Mouse (Mus musculus) intestine, embryonic 14.5 days (tissue): Measurements from ENCODE around the gene Cetn4. TPM values are rescaled to one million over a fixed set of nuclear protein-coding genes. Genes with fewer than 3 reads are reported as not detected.

Experiments
- ATAC-seq: fragments of 200-750 bp; cut with Nextera tagmentation; replicated peaks from 2 replicates; pipeline ENCODE4 v1.8.0; 2017; ENCODE audit warnings: low read depth, moderate number of reproducible peaks, moderate TSS enrichment, moderate library complexity; ENCODE audit not compliant: low FRiP score, low TSS enrichment
- DNase-seq: peaks from one replicate; pipeline ENCODE4 v3.0.0-alpha.2; 2018; ENCODE audit warnings: low spot score
- H3K27ac ChIP-seq: fragments of 300-500 bp; sonication (generic); 2 replicates; pipeline ENCODE4 v1.5.1; 2014; ENCODE audit warnings: low read depth, mild to moderate bottlenecking, control low read depth
- H3K27me3 ChIP-seq: fragments of 300-500 bp; sonication (generic); replicated peaks from 2 replicates; pipeline ENCODE4 v1.6.1; 2014; ENCODE audit warnings: low read length, control low read depth; ENCODE audit not compliant: control insufficient read depth, insufficient read depth
- H3K36me3 ChIP-seq: fragments of 300-500 bp; sonication (generic); 2 replicates; pipeline ENCODE4 v1.6.1; 2014; ENCODE audit warnings: low read length, control low read depth; ENCODE audit not compliant: control insufficient read depth, insufficient read depth
- H3K4me1 ChIP-seq: fragments of 300-500 bp; sonication (generic); replicated peaks from 2 replicates; pipeline ENCODE4 v1.6.1; 2014; ENCODE audit warnings: low read length, control low read depth, mixed read lengths; ENCODE audit not compliant: control insufficient read depth, insufficient read depth
- H3K4me2 ChIP-seq: fragments of 300-500 bp; sonication (generic); 2 replicates; pipeline ENCODE4 v1.6.1; 2014; ENCODE audit warnings: low read length
- H3K4me3 ChIP-seq: fragments of 300-500 bp; sonication (generic); 2 replicates; pipeline ENCODE4 v1.5.1; 2014; ENCODE audit warnings: low read depth, low read length, control low read depth, mixed read lengths
- H3K9ac ChIP-seq: fragments of 300-500 bp; sonication (generic); 2 replicates; pipeline ENCODE4 v1.6.1; 2014; ENCODE audit warnings: mild to moderate bottlenecking, low read length
- H3K9me3 ChIP-seq: fragments of 300-500 bp; sonication (generic); 2 replicates; pipeline ENCODE4 v1.6.1; 2016; ENCODE audit warnings: low read length, control low read depth; ENCODE audit not compliant: control insufficient read depth
- WGBS: fragments of 180-500 bp; shearing (Covaris S2); extraction: QIAGEN DNeasy Blood & Tissue Kit; methylation state at CpG from one replicate; pipeline ENCODE4 v1.1.7; 2014; 5-methylcytosine and 5-hydroxymethylcytosine counted together
- polyA plus RNA-seq: library from polyadenylated mRNA; unstranded; fragments of >200 nt; fragmentation: Nextera tagmentation; extraction: Ambion mirVana; gene quantifications from 2 replicates; pipeline ENCODE4 v1.2.1, GENCODE M21; 2014

The Cetn4 gene
- polyA plus RNA-seq, 1 experiment from 2014 or later = 0.46 TPM

GRCm38 (mm10) chr3:37269926-37270325 is 42.6 kb downstream of the Cetn4 start:
- Histone ChIP-seq H3K4me2 (no peak overlapping the region), H3K9ac (no peak overlapping the region), H3K9me3 (no peaks in the 10 kb centered on the region), H3K4me1 (no peaks in the 10 kb centered on the region), H3K27me3 (no peaks in the 10 kb centered on the region), H3K36me3 (no peaks in the 10 kb centered on the region), H3K4me3 (no peak overlapping the region), H3K27ac (no peak overlapping the region)
- ATAC-seq = no peak
- WGBS = 90% methylated on average over 4 of the region's 4 CpGs
- no peak for DNase-seq

GRCm38 (mm10) chr3:37268338-37268737 is 44.2 kb downstream of the Cetn4 start:
- DNase-seq = no peak
- Histone ChIP-seq H3K27ac (no peak overlapping the region), H3K9me3 (no peaks in the 10 kb centered on the region), H3K4me2 (no peak overlapping the region), H3K9ac (no peak overlapping the region), H3K36me3 (no peaks in the 10 kb centered on the region), H3K27me3 (no peaks in the 10 kb centered on the region), H3K4me3 (no peak overlapping the region), H3K4me1 (no peaks in the 10 kb centered on the region)
- ATAC-seq = no peak
- WGBS = 86% methylated on average over 11 of the region's 11 CpGs

DNA sequence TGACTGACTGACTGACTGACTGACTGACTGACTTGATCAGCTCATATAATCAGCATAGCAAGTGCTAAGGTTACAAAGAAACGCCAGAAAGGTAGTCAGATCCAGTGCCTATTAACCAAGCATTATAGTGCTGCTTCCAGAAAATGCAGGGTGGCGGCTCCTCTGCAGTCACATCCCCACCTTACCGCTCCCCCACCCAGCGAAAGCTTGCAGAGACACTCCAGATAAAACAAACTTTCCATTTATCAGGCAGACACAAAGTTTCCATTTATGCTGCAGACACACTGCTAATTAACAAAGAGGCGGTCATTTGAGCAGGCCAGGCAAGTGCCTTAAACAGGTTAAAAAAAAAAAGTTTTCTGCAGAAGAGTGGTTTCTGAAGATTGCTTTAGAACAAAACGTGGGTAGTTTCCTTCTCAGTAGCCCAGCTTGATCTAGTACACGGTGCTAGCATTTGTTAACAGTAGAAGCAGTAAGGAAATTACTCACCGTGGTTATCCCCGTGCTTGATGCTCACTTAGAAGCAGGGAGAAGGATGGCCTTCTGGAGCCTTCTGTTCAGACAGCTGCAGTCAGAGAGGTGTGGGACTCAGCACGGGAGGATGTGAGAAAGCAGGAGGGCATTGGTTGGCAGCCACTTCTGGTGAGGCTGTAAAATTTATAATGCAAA is 53.0 kb downstream of the Cetn4 start:
- no peak overlapping the region for H3K27ac ChIP-seq
- H3K4me1 ChIP-seq = no peaks in the 10 kb centered on the region
- H3K27me3 ChIP-seq = no peaks in the 10 kb centered on the region
- ATAC-seq = no peak
- no peak overlapping the region for H3K4me3 ChIP-seq
- no peak for DNase-seq
- no peaks in the 10 kb centered on the region for H3K36me3 ChIP-seq
- WGBS = 28% methylated on average over 10 of the region's 10 CpGs
- H3K9ac ChIP-seq = no peak overlapping the region
- H3K4me2 ChIP-seq = no peak overlapping the region
- H3K9me3 ChIP-seq = no peaks in the 10 kb centered on the region

GRCm38 (mm10) chr3:37257776-37258175 is 54.7 kb downstream of the Cetn4 start:
- no peak for ATAC-seq

More at GRCm38 (mm10) chr3:37257776-37258175, 54.7 kb downstream of the Cetn4 start:
- no peak overlapping the region for H3K4me2 ChIP-seq
- 87% methylated on average over 15 of the region's 15 CpGs for WGBS
- H3K36me3 ChIP-seq = no peaks in the 10 kb centered on the region
- no peak overlapping the region for H3K4me3 ChIP-seq
- H3K27me3 ChIP-seq = no peaks in the 10 kb centered on the region
- H3K4me1 ChIP-seq = no peaks in the 10 kb centered on the region
- H3K9me3 ChIP-seq = no peaks in the 10 kb centered on the region
- no peak overlapping the region for H3K9ac ChIP-seq
- DNase-seq = no peak
- no peak overlapping the region for H3K27ac ChIP-seq

Other genes starting within 250 kb of the Cetn4 start
- gene Adad1, start 249.2 kb downstream of the Cetn4 start, polyA plus RNA-seq = 0.35 and 0.37 TPM in 2 replicates
- gene Il2, start 186.7 kb downstream of the Cetn4 start, polyA plus RNA-seq = 0.23 and 0.38 TPM in 2 replicates
- not detected in 2 replicates for gene Il21, start 80.1 kb downstream of the Cetn4 start, polyA plus RNA-seq
- gene Bbs12, start 154 bp downstream of the Cetn4 start, polyA plus RNA-seq = 5.4 and 8.1 TPM in 2 replicates
- 1.5 and 2.9 TPM in 2 replicates for gene Fgf2, start 35.6 kb upstream of the Cetn4 start, polyA plus RNA-seq
- 36.5 and 37.6 TPM in 2 replicates for gene Spata5, start 107.2 kb upstream of the Cetn4 start, polyA plus RNA-seq
- gene Nudt6, start 107.5 kb upstream of the Cetn4 start, polyA plus RNA-seq = 5.3 and 9.3 TPM in 2 replicates